Mouse (Mus musculus) MEL (cell line): ENCODE data around the gene Angptl4. TPM values are rescaled to one million over a fixed set of nuclear protein-coding genes. Genes with fewer than 3 reads are reported as not detected.
"Not testable (repeated sequence)": the region's sequence is repeated elsewhere in the genome, so short reads cannot be mapped to it uniquely, and the experiment has no call there.

Experiments used
- DNase-seq: peaks from one replicate; pipeline ENCODE4 v3.0.0; 2011; ENCODE audit warnings: low read depth, low spot score
- H3K27ac ChIP-seq: 2 replicates; pipeline ENCODE4 v1.5.1; 2012; ENCODE audit warnings: low read depth, mild to moderate bottlenecking, control low read depth, low read length, moderate library complexity; ENCODE audit not compliant: control insufficient read depth
- H3K27me3 ChIP-seq, 2 experiments: fragments of 150-350 bp in 1 of 2; sonication (generic) in 1 of 2; 2 replicates each; pipeline ENCODE4 v1.6.1; 2012; ENCODE audit warnings: low read length in 2 of 2, mild to moderate bottlenecking in 2 of 2, improper control_type of control experiment in 1 of 2, moderate library complexity in 1 of 2; ENCODE audit not compliant: insufficient read depth in 2 of 2, control insufficient read depth in 1 of 2
- H3K36me3 ChIP-seq, 2 experiments: 2 replicates each; pipeline ENCODE4 v1.6.1; 2012 to 2014; ENCODE audit warnings: low read length in 2 of 2, improper control_type of control experiment in 1 of 2, inconsistent platforms in 1 of 2, mild to moderate bottlenecking in 1 of 2; ENCODE audit not compliant: insufficient read depth in 2 of 2, control insufficient read depth in 1 of 2
- H3K4me1 ChIP-seq, 2 experiments: fragments of 150-350 bp in 1 of 2; sonication (generic) in 1 of 2; 2 replicates each; pipeline ENCODE4 v1.6.1; 2012; ENCODE audit warnings: low read length in 2 of 2, improper control_type of control experiment in 1 of 2, mild to moderate bottlenecking in 1 of 2; ENCODE audit not compliant: insufficient read depth in 2 of 2, control insufficient read depth in 1 of 2
- H3K4me3 ChIP-seq, 2 experiments: fragments of 150-350 bp in 1 of 2; sonication (generic) in 1 of 2; 2 replicates each; pipeline ENCODE4 v1.5.1; 2012; ENCODE audit warnings: low read depth in 2 of 2, low read length in 2 of 2, mild to moderate bottlenecking in 2 of 2, moderate library complexity in 2 of 2, control low read depth in 1 of 2, improper control_type of control experiment in 1 of 2; ENCODE audit not compliant: control insufficient read depth in 1 of 2, insufficient read depth in 1 of 2
- H3K79me2 ChIP-seq: 2 replicates; pipeline ENCODE4 v1.6.1; 2012; ENCODE audit warnings: mild to moderate bottlenecking, low read length, moderate library complexity; ENCODE audit not compliant: control insufficient read depth, poor library complexity, insufficient read depth
- H3K9ac ChIP-seq: 2 replicates; pipeline ENCODE4 v1.6.1; 2012; ENCODE audit warnings: low read depth, mild to moderate bottlenecking, control low read depth, low read length, moderate library complexity; ENCODE audit not compliant: control insufficient read depth, poor library complexity, severe bottlenecking
- H3K9me3 ChIP-seq: fragments of 150-350 bp; sonication (generic); replicated peaks from 2 replicates; pipeline ENCODE4 v1.6.1; 2012; ENCODE audit warnings: mild to moderate bottlenecking, low read length, improper control_type of control experiment, moderate library complexity; ENCODE audit not compliant: insufficient read depth
- CTCF ChIP-seq, 3 experiments: IDR thresholded peaks in 2 of 3; conservative IDR thresholded peaks in 1 of 3; 2 replicates each; pipeline ENCODE4 v1.5.1; 2011 to 2012; ENCODE audit warnings: low read length in 3 of 3, low read depth in 2 of 3, mild to moderate bottlenecking in 2 of 3, improper control_type of control experiment in 1 of 3, inconsistent platforms in 1 of 3, mixed read lengths in 1 of 3, moderate library complexity in 1 of 3; ENCODE audit not compliant: control insufficient read depth in 1 of 3, insufficient read depth in 1 of 3, poor library complexity in 1 of 3, severe bottlenecking in 1 of 3
- ELF1 ChIP-seq: IDR thresholded peaks from 2 replicates; pipeline ENCODE4 v1.6.1; 2014; ENCODE audit warnings: low read depth, mild to moderate bottlenecking, inconsistent platforms, low read length, improper control_type of control experiment, moderate library complexity
- JUND ChIP-seq: IDR thresholded peaks from 2 replicates; pipeline ENCODE4 v1.6.1; 2011; ENCODE audit warnings: low read depth, mild to moderate bottlenecking, improper control_type of control experiment, low read length
- KAT2A ChIP-seq: conservative IDR thresholded peaks from 2 replicates; pipeline ENCODE4 v1.6.1; 2012; ENCODE audit warnings: low read depth, low read length, improper control_type of control experiment, inconsistent platforms
- POLR2A ChIP-seq, 2 experiments: IDR thresholded peaks; 2 replicates each; pipeline ENCODE4 v1.6.1; 2011 to 2012; ENCODE audit warnings: low read length in 2 of 2, mild to moderate bottlenecking in 2 of 2, control low read depth in 1 of 2, improper control_type of control experiment in 1 of 2, low read depth in 1 of 2, moderate library complexity in 1 of 2; ENCODE audit not compliant: control insufficient read depth in 1 of 2, insufficient read depth in 1 of 2, poor library complexity in 1 of 2
- SIN3A ChIP-seq: IDR thresholded peaks from 2 replicates; pipeline ENCODE4 v1.6.1; 2012; ENCODE audit warnings: low read length, improper control_type of control experiment, inconsistent platforms
- TAL1 ChIP-seq: IDR thresholded peaks from 2 replicates; pipeline ENCODE4 v1.6.1; 2012; ENCODE audit warnings: mild to moderate bottlenecking, inconsistent platforms, low read length, moderate library complexity, mixed read lengths
- USF1 ChIP-seq: IDR thresholded peaks from 2 replicates; pipeline ENCODE4 v1.6.1; 2014; ENCODE audit warnings: low read depth, mild to moderate bottlenecking, inconsistent platforms, low read length, improper control_type of control experiment, moderate library complexity
- ZKSCAN1 ChIP-seq: IDR thresholded peaks from 2 replicates; pipeline ENCODE4 v1.6.1; 2012; ENCODE audit warnings: low read depth, mild to moderate bottlenecking, inconsistent platforms, low read length, improper control_type of control experiment, moderate library complexity
- polyA plus RNA-seq, 2 experiments: library from polyadenylated mRNA; stranded (reverse) in 1 of 2; unstranded in 1 of 2; fragments of >175 nt in 1 of 2; fragments of >200 nt in 1 of 2; gene quantifications; 2 replicates each; pipeline versions ENCODE4 v1.2.1 to v1.2.4; 2012; ENCODE audit warnings: low replicate concordance in 2 of 2, low read depth in 1 of 2; ENCODE audit not compliant: insufficient read length in 2 of 2, insufficient read depth in 1 of 2, missing spikeins in 1 of 2
- total RNA-seq: library from RNA; depleted of rRNA; stranded (reverse); fragments of 300-350 nt; gene quantifications from 2 replicates; pipeline ENCODE4 v1.2.3, GENCODE M21; 2012

Angptl4 gene
- total and polyA plus RNA-seq, 3 experiments, result 13.5 to 15.8 TPM; not detected in 1

GRCm38 (mm10) chr17:33824084-33824996 is 42.7 kb upstream of the Angptl4 start, which contains the start of the genes Rps28 and Ndufa7 (continued):
- TF ChIP-seq USF1 (peak; percentile 96), JUND (no peak), KAT2A (peak; percentile 76), ELF1 (peak; percentile 67)
- TF ChIP-seq, all 39 proteins: peak for 20

- not testable (repeated sequence) for H3K27me3 ChIP-seq
- Histone ChIP-seq H3K27ac (peak overlapping the region; percentile 82), H3K4me1 (peaks cover 0 to 11% of the 10 kb centered on the region in 2 experiments; a peak in 2 of 4 replicates)
- peak; percentile 33 for DNase-seq
- TF ChIP-seq POLR2A (IDR thresholded peaks at IDR 0.05; ENCODE audit: control insufficient read depth in 1 of 2, insufficient read depth in 1 of 2, low read depth in 1 of 2, low read length in 2 of 2, poor library complexity in 1 of 2), result 0 out of 4 replicates have a peak, but pooled peaks of 1 of the 2 experiments have one; percentile 37
- TF ChIP-seq, all 39 proteins: peak for 1; not testable (repeated sequence) for 38
- Histone ChIP-seq H3K9ac (peak overlapping the region; percentile 89), H3K4me3 (peak overlapping the region; percentile 73 to 93), H3K36me3 (peaks cover 16 to 27% of the 10 kb centered on the region in 2 experiments), H3K79me2 (peaks cover 41% of the 10 kb centered on the region)
- not testable (repeated sequence) for H3K9me3 ChIP-seq
These were observed 41.5 kb upstream of the Angptl4 start for GRCm38 (mm10) chr17:33823171-33823570.

GRCm38 (mm10) chr17:33822436-33822959 is 40.9 kb upstream of the Angptl4 start:
- H3K27me3 ChIP-seq, result no peaks in the 10 kb centered on the region
- H3K4me3 ChIP-seq, result peak overlapping the region in 1 of 2 experiments; percentile 93; a peak in 2 of 4 replicates
- H3K27ac ChIP-seq, result 0 out of 2 replicates have a peak overlapping the region, but pooled peaks have one; percentile 16
- H3K79me2 ChIP-seq, result peaks cover 39% of the 10 kb centered on the region
- H3K4me1 ChIP-seq, result peaks cover 0 to 11% of the 10 kb centered on the region in 2 experiments; a peak in 2 of 4 replicates
- H3K9me3 ChIP-seq, result no peaks in the 10 kb centered on the region
- peak overlapping the region; percentile 89 for H3K9ac ChIP-seq
- peaks cover 16 to 26% of the 10 kb centered on the region in 2 experiments for H3K36me3 ChIP-seq
- no peak for TF ChIP-seq ZKSCAN1
- no peak for TF ChIP-seq SIN3A
- peak in 2 of 3 experiments; percentile 15 to 18; a peak in 2 of 6 replicates for TF ChIP-seq CTCF (IDR thresholded peaks at IDR 0.05 in 2 of 3, conservative IDR thresholded peaks at IDR 0.05 in 1 of 3; ENCODE audit: control insufficient read depth in 1 of 3, insufficient read depth in 1 of 3, low read depth in 2 of 3, low read length in 3 of 3, poor library complexity in 1 of 3, severe bottlenecking in 1 of 3)
- no peak for TF ChIP-seq ELF1
- TF ChIP-seq TAL1, result no peak
- DNase-seq, result peak; percentile 51
